Mouse (Mus musculus) erythroblast, embryonic 14.5 days (primary cell): ENCODE measurements around the gene Selenow.

Source experiments
- GATA1 ChIP-seq: IDR thresholded peaks from 2 replicates; pipeline ENCODE4 v1.6.1; 2012; ENCODE audit warnings: low read length, inconsistent platforms, mixed read lengths
- TAL1 ChIP-seq: IDR thresholded peaks from 3 replicates; pipeline ENCODE4 v1.6.1; 2012; ENCODE audit warnings: low read length, inconsistent platforms, mixed read lengths

- TF ChIP-seq GATA1, result no peak
- no peak for TF ChIP-seq TAL1
Measured at GRCm38 (mm10) chr7:15916996-15917395, 5.2 kb downstream of the Selenow start.
